Mouse (Mus musculus) CH12.LX (cell line): Measurements from ENCODE around the gene Cdr2. TPM values are rescaled to one million over a fixed set of nuclear protein-coding genes. Genes with fewer than 3 reads are reported as not detected.

Experiments used
- DNase-seq: peaks from one replicate; pipeline ENCODE4 v3.0.0-alpha.2; 2013; ENCODE audit errors: extremely low read depth
- H3K27ac ChIP-seq: 2 replicates; pipeline ENCODE4 v1.5.1; 2012; ENCODE audit warnings: low read depth, mild to moderate bottlenecking, control low read depth, moderate library complexity; ENCODE audit not compliant: insufficient read depth
- H3K27me3 ChIP-seq: replicated peaks from 2 replicates; pipeline ENCODE3; 2012; ENCODE audit warnings: inconsistent platforms
- H3K36me3 ChIP-seq, 2 experiments: replicated peaks in 1 of 2; 2 replicates each; pipeline versions ENCODE3 to v1.6.1; 2012; ENCODE audit warnings: inconsistent platforms in 1 of 2, low read length in 1 of 2, mild to moderate bottlenecking in 1 of 2, mixed read lengths in 1 of 2, moderate library complexity in 1 of 2; ENCODE audit not compliant: control insufficient read depth in 1 of 2, insufficient read depth in 1 of 2
- H3K4me1 ChIP-seq, 2 experiments: 2 replicates each; pipeline ENCODE4 v1.6.1; 2012; ENCODE audit warnings: inconsistent platforms in 1 of 2, moderate library complexity in 1 of 2; ENCODE audit not compliant: insufficient read depth in 2 of 2, control insufficient read depth in 1 of 2
- H3K4me2 ChIP-seq: 2 replicates; pipeline ENCODE4 v1.6.1; 2012; ENCODE audit warnings: low read depth, mild to moderate bottlenecking, control low read depth; ENCODE audit not compliant: poor library complexity, insufficient read depth, severe bottlenecking
- H3K4me3 ChIP-seq, 3 experiments: fragments of 150-350 bp in 1 of 3; sonication (generic) in 1 of 3; replicated peaks in 1 of 3; 2 replicates each; pipeline versions ENCODE3 to v1.5.1; 2011 to 2012; ENCODE audit warnings: low read depth in 2 of 3, low read length in 2 of 3, mild to moderate bottlenecking in 2 of 3, moderate library complexity in 2 of 3, control low read depth in 1 of 3, improper control_type of control experiment in 1 of 3, inconsistent platforms in 1 of 3, mixed read lengths in 1 of 3; ENCODE audit not compliant: poor library complexity in 1 of 3
- H3K79me2 ChIP-seq: replicated peaks from 2 replicates; pipeline ENCODE4 v1.6.1; 2012; ENCODE audit warnings: mild to moderate bottlenecking, moderate library complexity; ENCODE audit not compliant: control insufficient read depth, poor library complexity, insufficient read depth, severe bottlenecking; ENCODE audit errors: extremely low read depth
- H3K9ac ChIP-seq: 2 replicates; pipeline ENCODE4 v1.6.1; 2012; ENCODE audit warnings: low read depth, mild to moderate bottlenecking, control low read depth, moderate library complexity; ENCODE audit not compliant: insufficient read depth
- H3K9me3 ChIP-seq: replicated peaks from 2 replicates; pipeline ENCODE3; 2012; ENCODE audit warnings: low read length, inconsistent platforms, mixed read lengths
- BHLHE40 ChIP-seq: IDR thresholded peaks from 2 replicates; pipeline ENCODE4 v1.6.1; 2011; ENCODE audit warnings: mild to moderate bottlenecking, low read depth, low read length, improper control_type of control experiment
- CHD1 ChIP-seq: IDR thresholded peaks from 2 replicates; pipeline ENCODE4 v1.6.1; 2012; ENCODE audit warnings: low read depth, low read length, improper control_type of control experiment, inconsistent platforms
- CHD2 ChIP-seq: IDR thresholded peaks from 2 replicates; pipeline ENCODE4 v1.6.1; 2011; ENCODE audit warnings: low read length, improper control_type of control experiment
- CTCF ChIP-seq, 2 experiments: IDR thresholded peaks in 1 of 2; conservative IDR thresholded peaks in 1 of 2; 2 replicates each; pipeline ENCODE4 v1.5.1; 2011 to 2012; ENCODE audit warnings: low read depth in 2 of 2, low read length in 2 of 2, improper control_type of control experiment in 1 of 2, inconsistent platforms in 1 of 2, mild to moderate bottlenecking in 1 of 2, moderate library complexity in 1 of 2
- E2F4 ChIP-seq: IDR thresholded peaks from 2 replicates; pipeline ENCODE4 v1.6.1; 2011; ENCODE audit warnings: low read depth, low read length, improper control_type of control experiment; ENCODE audit not compliant: insufficient replicate concordance
- ELF1 ChIP-seq: IDR thresholded peaks from 2 replicates; pipeline ENCODE4 v1.6.1; 2014; ENCODE audit warnings: low read depth, mild to moderate bottlenecking, inconsistent platforms, low read length, improper control_type of control experiment
- EP300 ChIP-seq: IDR thresholded peaks from 2 replicates; pipeline ENCODE4 v1.6.1; 2011; ENCODE audit warnings: low read length, improper control_type of control experiment
- ETS1 ChIP-seq: conservative IDR thresholded peaks from 2 replicates; pipeline ENCODE4 v1.6.1; 2012; ENCODE audit warnings: low read depth, mild to moderate bottlenecking, inconsistent platforms, low read length, improper control_type of control experiment, moderate library complexity
- GABPA ChIP-seq: IDR thresholded peaks from 2 replicates; pipeline ENCODE4 v1.6.1; 2012; ENCODE audit warnings: low read depth, low read length, improper control_type of control experiment, inconsistent platforms; ENCODE audit not compliant: insufficient replicate concordance
- HCFC1 ChIP-seq: IDR thresholded peaks from 2 replicates; pipeline ENCODE4 v1.6.1; 2012; ENCODE audit warnings: low read depth, mild to moderate bottlenecking, inconsistent platforms, low read length, improper control_type of control experiment
- IRF4 ChIP-seq: IDR thresholded peaks from 2 replicates; pipeline ENCODE4 v1.6.1; 2014; ENCODE audit warnings: low read depth, mild to moderate bottlenecking, inconsistent platforms, low read length, improper control_type of control experiment
- JUN ChIP-seq: IDR thresholded peaks from 2 replicates; pipeline ENCODE4 v1.6.1; 2011; ENCODE audit warnings: low read depth, mild to moderate bottlenecking, low read length, improper control_type of control experiment, moderate library complexity; ENCODE audit not compliant: insufficient read depth
- JUND ChIP-seq: conservative IDR thresholded peaks from 2 replicates; pipeline ENCODE4 v1.6.1; 2011; ENCODE audit warnings: low read depth, low read length, improper control_type of control experiment
- KAT2A ChIP-seq: IDR thresholded peaks from 2 replicates; pipeline ENCODE4 v1.6.1; 2012; ENCODE audit warnings: low read length, improper control_type of control experiment, inconsistent platforms; ENCODE audit not compliant: insufficient replicate concordance
- MAFK ChIP-seq: IDR thresholded peaks from 2 replicates; pipeline ENCODE4 v1.6.1; 2011; ENCODE audit warnings: low read length, improper control_type of control experiment; ENCODE audit not compliant: insufficient replicate concordance
- MAX ChIP-seq: IDR thresholded peaks from 2 replicates; pipeline ENCODE4 v1.6.1; 2011; ENCODE audit warnings: low read length, improper control_type of control experiment
- MAZ ChIP-seq: IDR thresholded peaks from 2 replicates; pipeline ENCODE4 v1.6.1; 2012; ENCODE audit warnings: low read depth, mild to moderate bottlenecking, inconsistent platforms, low read length, improper control_type of control experiment, moderate library complexity
- MEF2A ChIP-seq: IDR thresholded peaks from 2 replicates; pipeline ENCODE4 v1.6.1; 2014; ENCODE audit warnings: low read depth, mild to moderate bottlenecking, inconsistent platforms, low read length, improper control_type of control experiment, borderline replicate concordance
- MXI1 ChIP-seq: IDR thresholded peaks from 2 replicates; pipeline ENCODE4 v1.6.1; 2011; ENCODE audit warnings: mild to moderate bottlenecking, low read depth, low read length, improper control_type of control experiment
- MYC ChIP-seq: IDR thresholded peaks from 2 replicates; pipeline ENCODE4 v1.6.1; 2011; ENCODE audit warnings: low read depth, mild to moderate bottlenecking, improper control_type of control experiment, low read length
- NELFE ChIP-seq: IDR thresholded peaks from 2 replicates; pipeline ENCODE4 v1.6.1; 2011; ENCODE audit warnings: low read depth, low read length, improper control_type of control experiment
- NRF1 ChIP-seq: IDR thresholded peaks from 2 replicates; pipeline ENCODE4 v1.6.1; 2014; ENCODE audit warnings: low read depth, mild to moderate bottlenecking, inconsistent platforms, low read length, improper control_type of control experiment, moderate library complexity
- PAX5 ChIP-seq: IDR thresholded peaks from 2 replicates; pipeline ENCODE4 v1.6.1; 2012; ENCODE audit warnings: low read length, inconsistent platforms, mixed read lengths
- POLR2A ChIP-seq: IDR thresholded peaks from 2 replicates; pipeline ENCODE4 v1.6.1; 2011; ENCODE audit warnings: low read depth, mild to moderate bottlenecking, improper control_type of control experiment, low read length
- POLR2AphosphoS2 ChIP-seq: IDR thresholded peaks from 2 replicates; pipeline ENCODE4 v1.6.1; 2011; ENCODE audit warnings: low read depth, low read length, improper control_type of control experiment
- RAD21 ChIP-seq: IDR thresholded peaks from 2 replicates; pipeline ENCODE4 v1.6.1; 2011; ENCODE audit warnings: low read depth, mild to moderate bottlenecking, low read length, improper control_type of control experiment, moderate library complexity
- RCOR1 ChIP-seq: conservative IDR thresholded peaks from 2 replicates; pipeline ENCODE4 v1.6.1; 2012; ENCODE audit warnings: low read depth, mild to moderate bottlenecking, inconsistent platforms, low read length, improper control_type of control experiment
- SIN3A ChIP-seq: IDR thresholded peaks from 2 replicates; pipeline ENCODE4 v1.6.1; 2012; ENCODE audit warnings: low read length, improper control_type of control experiment, inconsistent platforms
- SMC3 ChIP-seq: IDR thresholded peaks from 2 replicates; pipeline ENCODE4 v1.6.1; 2011; ENCODE audit warnings: low read depth, low read length, improper control_type of control experiment
- TBP ChIP-seq: conservative IDR thresholded peaks from 2 replicates; pipeline ENCODE4 v1.6.1; 2011; ENCODE audit warnings: low read depth, low read length, improper control_type of control experiment
- TCF12 ChIP-seq: IDR thresholded peaks from 2 replicates; pipeline ENCODE4 v1.6.1; 2014; ENCODE audit warnings: low read depth, mild to moderate bottlenecking, inconsistent platforms, low read length, improper control_type of control experiment
- UBTF ChIP-seq: IDR thresholded peaks from 2 replicates; pipeline ENCODE4 v1.6.1; 2012; ENCODE audit warnings: low read depth, mild to moderate bottlenecking, inconsistent platforms, low read length, improper control_type of control experiment, moderate library complexity
- USF1 ChIP-seq: IDR thresholded peaks from 2 replicates; pipeline ENCODE4 v1.6.1; 2014; ENCODE audit warnings: low read depth, mild to moderate bottlenecking, inconsistent platforms, low read length, improper control_type of control experiment
- USF2 ChIP-seq: conservative IDR thresholded peaks from 2 replicates; pipeline ENCODE4 v1.6.1; 2011; ENCODE audit warnings: low read depth, low read length, improper control_type of control experiment
- ZC3H11A ChIP-seq: IDR thresholded peaks from 2 replicates; pipeline ENCODE4 v1.6.1; 2012; ENCODE audit warnings: low read depth, mild to moderate bottlenecking, inconsistent platforms, low read length, improper control_type of control experiment
- ZKSCAN1 ChIP-seq: IDR thresholded peaks from 2 replicates; pipeline ENCODE4 v1.6.1; 2012; ENCODE audit warnings: low read depth, inconsistent platforms, low read length, improper control_type of control experiment, borderline replicate concordance
- ZMIZ1 ChIP-seq: IDR thresholded peaks from 2 replicates; pipeline ENCODE4 v1.6.1; 2012; ENCODE audit warnings: low read depth, mild to moderate bottlenecking, inconsistent platforms, low read length, improper control_type of control experiment
- ZNF384 ChIP-seq: IDR thresholded peaks from 2 replicates; pipeline ENCODE4 v1.6.1; 2012; ENCODE audit warnings: low read depth, low read length, improper control_type of control experiment, inconsistent platforms
- dilution Hi-C: fragments of 300-500 bp; cut with MboI; formaldehyde crosslinking; loops from 2 replicates; pipeline ENCODE4 v1.14.3; 2020; ENCODE audit warnings: low sequenced_read_pairs; ENCODE audit not compliant: extremely low pct_unique_long_range_greater_than_20kb, extremely low pct_ligation_motif_present
- in situ Hi-C: fragments of 300-500 bp; cut with MboI; formaldehyde crosslinking; loops from 3 replicates; pipeline ENCODE4 v1.14.3; 2019; ENCODE audit warnings: low sequenced_read_pairs, low pct_ligation_motif_present, low pct_unique_long_range_greater_than_20kb, mixed read lengths
- polyA plus RNA-seq: library from polyadenylated mRNA; unstranded; fragments of >175 nt; gene quantifications from 2 replicates; pipeline ENCODE4 v1.2.1, GENCODE M21; 2012; ENCODE audit warnings: low read depth; ENCODE audit not compliant: insufficient read length
- total RNA-seq, 2 experiments: library from RNA; depleted of rRNA; stranded (reverse); fragments of 300-350 nt in 1 of 2; fragments of >200 nt in 1 of 2; gene quantifications; 2 replicates each; pipeline ENCODE4 v1.2.3; 2012 to 2014

The Cdr2 gene
- 5.7 and 10.5 TPM in 2 replicates for total RNA-seq (2012; rRNA removed)
- 9.5 and 10.4 TPM in 2 replicates for total RNA-seq (2014; rRNA removed)
- 8.7 and 9.5 TPM in 2 replicates for polyA plus RNA-seq

- peak within 1 kb of the TSS; percentile 88 for H3K4me2 ChIP-seq
- no peaks in the 10 kb centered on the region for H3K27me3 ChIP-seq
- TF ChIP-seq HCFC1, result peak; percentile 56
- no peak for TF ChIP-seq CTCF (conservative IDR thresholded peaks at IDR 0.05 in 1 of 2, IDR thresholded peaks at IDR 0.05 in 1 of 2; ENCODE audit: low read depth in 2 of 2, low read length in 2 of 2)
- TF ChIP-seq UBTF, result no peak
- TF ChIP-seq IRF4, result no peak; the same call in 1 of the 2 replicates
- TF ChIP-seq ZKSCAN1, result no peak
- peak; percentile 98 for TF ChIP-seq CHD2
- peak; percentile 94 for TF ChIP-seq TCF12
- 0 out of 2 replicates have a peak, but pooled peaks have one; percentile 41 for TF ChIP-seq POLR2AphosphoS2
- TF ChIP-seq RCOR1, result no peak
- TF ChIP-seq BHLHE40, result 0 out of 2 replicates have a peak, but pooled peaks have one; percentile 5
- TF ChIP-seq E2F4, result peak; percentile 93; the same call in 1 of the 2 replicates
- TF ChIP-seq GABPA, result no peak
- TF ChIP-seq TBP, result peak; percentile 91
- no peak for TF ChIP-seq USF2
- no peak for TF ChIP-seq PAX5
- TF ChIP-seq ZC3H11A, result no peak
- peak; percentile 92 for TF ChIP-seq POLR2A
- TF ChIP-seq NELFE, result peak; percentile 79
- peak; percentile 96 for TF ChIP-seq MXI1
- no peak for TF ChIP-seq RAD21
- no peak for TF ChIP-seq JUND
- peak; percentile 74 for TF ChIP-seq ELF1
- peak; percentile 66 for TF ChIP-seq ZMIZ1
- peak; percentile 52; the same call in 1 of the 2 replicates for TF ChIP-seq KAT2A
- peak; percentile 82 for TF ChIP-seq MAX
- TF ChIP-seq MEF2A, result 0 out of 2 replicates have a peak, but pooled peaks have one; percentile 24
- no peak; the same call in 1 of the 2 replicates for TF ChIP-seq MAZ
- TF ChIP-seq ETS1, result no peak
- TF ChIP-seq ZNF384, result no peak
- TF ChIP-seq SMC3, result no peak
- TF ChIP-seq JUN, result no peak
- TF ChIP-seq NRF1, result peak; percentile 44; the same call in 1 of the 2 replicates
- no peak for TF ChIP-seq CHD1
- TF ChIP-seq MAFK, result no peak
- TF ChIP-seq SIN3A, result peak; percentile 60
- no peak for TF ChIP-seq EP300
- TF ChIP-seq USF1, result no peak
- TF ChIP-seq MYC, result 0 out of 2 replicates have a peak, but pooled peaks have one; percentile 35
- peak within 1 kb of the TSS; percentile 62 to 77 (median 72) for H3K4me3 ChIP-seq
- peak; percentile 99 for DNase-seq
- no peak within 1 kb of the TSS for H3K27ac ChIP-seq
- peak within 1 kb of the TSS; percentile 60 for H3K9ac ChIP-seq
- in situ Hi-C loops (loop anchor here (10.0 kb wide), 1 partner anchor 52 kb away; the partner anchor contains the start of gene Mettl9), dilution Hi-C loops (no loop called here)
- H3K79me2 ChIP-seq, result no peaks in the 10 kb centered on the region
- H3K36me3 ChIP-seq, result no peaks in the 10 kb centered on the region
- H3K9me3 ChIP-seq, result no peaks in the 10 kb centered on the region
- H3K4me1 ChIP-seq, result peaks cover 3 to 29% of the 10 kb centered on the region in 2 experiments; a peak in 3 of 4 replicates
Observed at GRCm38 (mm10) chr7:120982200-120982841, at the start of gene Cdr2, which contains the start of gene Mfsd13b. Gene Cdr2, minus strand, starts transcription at chr7:120982312. Gene Mfsd13b, plus strand, starts transcription at chr7:120982509.
